Mouse (Mus musculus): ENCODE measurements around the gene Kdm4b. TPM values are rescaled to one million over a fixed set of nuclear protein-coding genes. Genes with fewer than 3 reads are reported as not detected.

Gene Kdm4b
- total and polyA plus RNA-seq, 3 experiments: 21.5 to 35.1 (median 32.3) TPM

- Histone ChIP-seq H3K4me3 (ENCODE audit: low read depth, low read length) (no peak overlapping the region), H3K36me3 (replicated peaks) (peaks cover 94% of the 10 kb centered on the region), H3K4me1 (ENCODE audit: insufficient read depth, low read depth, low read length) (peaks cover 13% of the 10 kb centered on the region), H3K9me3 (replicated peaks) (no peaks in the 10 kb centered on the region), H3K27me3 (ENCODE audit: insufficient read depth, low read length) (no peaks in the 10 kb centered on the region)
- DNase-seq (ENCODE audit: low spot score) (no peak), ATAC-seq (ENCODE audit: extremely low read depth, insufficient number of reproducible peaks, low FRiP score, poor library complexity, severe bottlenecking) (no peak)
- TF ChIP-seq GATA2 (IDR thresholded peaks at IDR 0.05; ENCODE audit: borderline replicate concordance, low read depth, low read length): no peak
- no peak for TF ChIP-seq TAL1 (conservative IDR thresholded peaks at IDR 0.05; ENCODE audit: low read depth, low read length)
- TF ChIP-seq GATA1 (IDR thresholded peaks at IDR 0.05; ENCODE audit: borderline replicate concordance, low read length): no peak
- TF ChIP-seq POLR2AphosphoS5 (IDR thresholded peaks at IDR 0.05; ENCODE audit: insufficient replicate concordance, low read depth, low read length): no peak
- no peak for TF ChIP-seq CTCF (IDR thresholded peaks at IDR 0.05; ENCODE audit: low read depth, low read length)
Measured at GRCm38 (mm10) chr17:56360451-56360850, 34.6 kb downstream of the Kdm4b start.

GRCm38 (mm10) chr17:56361542-56361941 lies 35.7 kb downstream of the Kdm4b start:
- TF ChIP-seq GATA2 (IDR thresholded peaks at IDR 0.05; ENCODE audit: borderline replicate concordance, low read depth, low read length) (no peak), POLR2AphosphoS5 (IDR thresholded peaks at IDR 0.05; ENCODE audit: insufficient replicate concordance, low read depth, low read length) (no peak), CTCF (IDR thresholded peaks at IDR 0.05; ENCODE audit: low read depth, low read length) (no peak), TAL1 (conservative IDR thresholded peaks at IDR 0.05; ENCODE audit: low read depth, low read length) (no peak), GATA1 (IDR thresholded peaks at IDR 0.05; ENCODE audit: borderline replicate concordance, low read length) (no peak)
- H3K9me3 ChIP-seq (replicated peaks): no peaks in the 10 kb centered on the region
- peaks cover 13% of the 10 kb centered on the region for H3K4me1 ChIP-seq (ENCODE audit: insufficient read depth, low read depth, low read length)
- H3K36me3 ChIP-seq (replicated peaks): peaks cover 92% of the 10 kb centered on the region
- ATAC-seq (ENCODE audit: extremely low read depth, insufficient number of reproducible peaks, low FRiP score, poor library complexity, severe bottlenecking) (no peak), DNase-seq (ENCODE audit: low spot score) (no peak)
- H3K4me3 ChIP-seq (ENCODE audit: low read depth, low read length): no peak overlapping the region
- H3K27me3 ChIP-seq (ENCODE audit: insufficient read depth, low read length): no peaks in the 10 kb centered on the region

GRCm38 (mm10) chr17:56365791-56366673 lies 40.2 kb downstream of the Kdm4b start:
- Histone ChIP-seq H3K4me3 (ENCODE audit: low read depth, low read length) (no peak overlapping the region), H3K27me3 (ENCODE audit: insufficient read depth, low read length) (no peaks in the 10 kb centered on the region), H3K36me3 (replicated peaks) (peaks cover 97% of the 10 kb centered on the region), H3K9me3 (replicated peaks) (no peaks in the 10 kb centered on the region), H3K4me1 (ENCODE audit: insufficient read depth, low read depth, low read length) (no peaks in the 10 kb centered on the region)
- ATAC-seq (ENCODE audit: extremely low read depth, insufficient number of reproducible peaks, low FRiP score, poor library complexity, severe bottlenecking) (no peak), DNase-seq (ENCODE audit: low spot score) (no peak)
- TF ChIP-seq CTCF (IDR thresholded peaks at IDR 0.05; ENCODE audit: low read depth, low read length) (no peak), GATA1 (IDR thresholded peaks at IDR 0.05; ENCODE audit: borderline replicate concordance, low read length) (no peak), GATA2 (IDR thresholded peaks at IDR 0.05; ENCODE audit: borderline replicate concordance, low read depth, low read length) (no peak), TAL1 (conservative IDR thresholded peaks at IDR 0.05; ENCODE audit: low read depth, low read length) (no peak), POLR2AphosphoS5 (IDR thresholded peaks at IDR 0.05; ENCODE audit: insufficient replicate concordance, low read depth, low read length) (no peak)

GRCm38 (mm10) chr17:56368291-56368790 lies 42.5 kb downstream of the Kdm4b start:
- DNase-seq (ENCODE audit: low spot score) (no peak), ATAC-seq (ENCODE audit: extremely low read depth, insufficient number of reproducible peaks, low FRiP score, poor library complexity, severe bottlenecking) (no peak)
- Histone ChIP-seq H3K9me3 (replicated peaks) (no peaks in the 10 kb centered on the region), H3K36me3 (replicated peaks) (peaks cover 97% of the 10 kb centered on the region), H3K4me1 (ENCODE audit: insufficient read depth, low read depth, low read length) (no peaks in the 10 kb centered on the region), H3K27me3 (ENCODE audit: insufficient read depth, low read length) (no peaks in the 10 kb centered on the region), H3K4me3 (ENCODE audit: low read depth, low read length) (no peak overlapping the region)
- TF ChIP-seq POLR2AphosphoS5 (IDR thresholded peaks at IDR 0.05; ENCODE audit: insufficient replicate concordance, low read depth, low read length) (no peak), CTCF (IDR thresholded peaks at IDR 0.05; ENCODE audit: low read depth, low read length) (no peak), TAL1 (conservative IDR thresholded peaks at IDR 0.05; ENCODE audit: low read depth, low read length) (no peak), GATA2 (IDR thresholded peaks at IDR 0.05; ENCODE audit: borderline replicate concordance, low read depth, low read length) (no peak), GATA1 (IDR thresholded peaks at IDR 0.05; ENCODE audit: borderline replicate concordance, low read length) (no peak)

GRCm38 (mm10) chr17:56370090-56370489 lies 44.2 kb downstream of the Kdm4b start:
- Histone ChIP-seq H3K27me3 (ENCODE audit: insufficient read depth, low read length) (no peaks in the 10 kb centered on the region), H3K9me3 (replicated peaks) (no peaks in the 10 kb centered on the region), H3K36me3 (replicated peaks) (peaks cover 99% of the 10 kb centered on the region), H3K4me1 (ENCODE audit: insufficient read depth, low read depth, low read length) (no peaks in the 10 kb centered on the region), H3K4me3 (ENCODE audit: low read depth, low read length) (no peak overlapping the region)
- DNase-seq (ENCODE audit: low spot score) (no peak), ATAC-seq (ENCODE audit: extremely low read depth, insufficient number of reproducible peaks, low FRiP score, poor library complexity, severe bottlenecking) (no peak)
- no peak for TF ChIP-seq CTCF (IDR thresholded peaks at IDR 0.05; ENCODE audit: low read depth, low read length)
- TF ChIP-seq GATA1 (IDR thresholded peaks at IDR 0.05; ENCODE audit: borderline replicate concordance, low read length): no peak
- no peak for TF ChIP-seq TAL1 (conservative IDR thresholded peaks at IDR 0.05; ENCODE audit: low read depth, low read length)
- no peak for TF ChIP-seq POLR2AphosphoS5 (IDR thresholded peaks at IDR 0.05; ENCODE audit: insufficient replicate concordance, low read depth, low read length)
- TF ChIP-seq GATA2 (IDR thresholded peaks at IDR 0.05; ENCODE audit: borderline replicate concordance, low read depth, low read length): no peak

- Histone ChIP-seq H3K9me3 (replicated peaks) (no peaks in the 10 kb centered on the region), H3K4me1 (ENCODE audit: insufficient read depth, low read depth, low read length) (no peaks in the 10 kb centered on the region)
- no peak for TF ChIP-seq POLR2AphosphoS5 (IDR thresholded peaks at IDR 0.05; ENCODE audit: insufficient replicate concordance, low read depth, low read length)
- no peak for TF ChIP-seq TAL1 (conservative IDR thresholded peaks at IDR 0.05; ENCODE audit: low read depth, low read length)
- TF ChIP-seq GATA1 (IDR thresholded peaks at IDR 0.05; ENCODE audit: borderline replicate concordance, low read length): no peak
- TF ChIP-seq CTCF (IDR thresholded peaks at IDR 0.05; ENCODE audit: low read depth, low read length): no peak
- TF ChIP-seq GATA2 (IDR thresholded peaks at IDR 0.05; ENCODE audit: borderline replicate concordance, low read depth, low read length): no peak
Measured at GRCm38 (mm10) chr17:56371029-56371660, 45.3 kb downstream of the Kdm4b start.

More at GRCm38 (mm10) chr17:56371029-56371660, 45.3 kb downstream of the Kdm4b start:
- Histone ChIP-seq H3K27me3 (ENCODE audit: insufficient read depth, low read length) (no peaks in the 10 kb centered on the region), H3K36me3 (replicated peaks) (peaks cover 99% of the 10 kb centered on the region), H3K4me3 (ENCODE audit: low read depth, low read length) (no peak overlapping the region)
- no peak for ATAC-seq (ENCODE audit: extremely low read depth, insufficient number of reproducible peaks, low FRiP score, poor library complexity, severe bottlenecking)
- DNase-seq (ENCODE audit: low spot score): no peak

Measured in G1E (cell line).